Mouse (Mus musculus) cerebellum, adult 2 months (tissue): ENCODE data around the gene Tpcn2.

ENCODE experiments used
- CTCF ChIP-seq: fragments of 200-500 bp; IDR thresholded peaks from 2 replicates; pipeline ENCODE4 v1.5.1; 2011; ENCODE audit warnings: low read depth, mild to moderate bottlenecking, control low read depth, low read length, moderate library complexity, borderline replicate concordance; ENCODE audit not compliant: insufficient read depth
- POLR2A ChIP-seq: fragments of 200-500 bp; IDR thresholded peaks from 2 replicates; pipeline ENCODE4 v1.6.1; 2011; ENCODE audit warnings: low read length, control low read depth, borderline replicate concordance; ENCODE audit not compliant: insufficient read depth

GRCm38 (mm10) chr7:145173563-145173962, 110.2 kb downstream of the Tpcn2 start:
- TF ChIP-seq POLR2A, result no peak
- no peak for TF ChIP-seq CTCF
